Mouse (Mus musculus): ENCODE measurements around the gene Rnf223.
"Not testable (repeated sequence)": the region's sequence is repeated elsewhere in the genome, so short reads cannot be mapped to it uniquely, and the experiment has no call there.

The Rnf223 gene

DNA sequence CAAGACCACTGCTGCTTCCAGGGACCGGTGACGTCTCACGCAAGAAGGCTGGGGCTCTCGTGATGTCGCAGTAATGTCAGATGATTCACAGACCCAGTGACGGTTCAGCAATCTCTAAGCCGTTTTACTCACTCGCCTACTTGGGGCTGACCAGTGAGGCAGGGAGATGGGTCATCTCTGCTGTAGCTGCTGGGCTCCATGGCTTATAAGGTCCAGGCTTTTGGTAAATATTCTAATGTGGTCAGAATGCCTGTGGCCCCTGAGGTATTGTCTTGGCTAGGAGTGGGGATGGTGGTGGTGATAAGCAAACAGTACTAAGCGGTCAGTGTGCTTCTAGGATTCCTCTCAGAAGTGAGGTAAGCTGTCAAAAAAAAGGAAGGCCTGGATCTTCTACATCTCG lies 627 bp downstream of the Rnf223 start:
- no peak for DNase-seq (ENCODE audit: low spot score in 2 of 2)

DNA sequence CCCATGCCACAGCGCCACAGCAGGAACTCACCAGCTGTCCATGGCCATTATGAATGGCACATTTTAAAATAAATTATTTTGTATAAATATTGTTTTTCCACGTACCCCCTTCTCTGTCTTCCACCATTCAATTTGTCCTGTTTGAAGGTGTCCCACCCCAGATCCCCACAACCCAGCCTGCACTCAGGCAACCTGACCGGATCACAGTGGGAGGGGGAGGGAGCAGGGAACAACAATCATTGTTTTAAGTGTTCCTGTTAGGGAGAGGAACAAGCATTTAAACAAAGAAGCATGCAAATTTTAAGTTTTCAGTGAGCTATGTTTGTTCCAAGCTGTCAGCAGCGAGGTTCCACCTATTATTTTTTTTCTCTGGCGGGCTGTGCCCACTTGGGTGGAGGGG lies 3.0 kb downstream of the Rnf223 start:
- no peak for DNase-seq (ENCODE audit: low spot score in 2 of 2)

DNA sequence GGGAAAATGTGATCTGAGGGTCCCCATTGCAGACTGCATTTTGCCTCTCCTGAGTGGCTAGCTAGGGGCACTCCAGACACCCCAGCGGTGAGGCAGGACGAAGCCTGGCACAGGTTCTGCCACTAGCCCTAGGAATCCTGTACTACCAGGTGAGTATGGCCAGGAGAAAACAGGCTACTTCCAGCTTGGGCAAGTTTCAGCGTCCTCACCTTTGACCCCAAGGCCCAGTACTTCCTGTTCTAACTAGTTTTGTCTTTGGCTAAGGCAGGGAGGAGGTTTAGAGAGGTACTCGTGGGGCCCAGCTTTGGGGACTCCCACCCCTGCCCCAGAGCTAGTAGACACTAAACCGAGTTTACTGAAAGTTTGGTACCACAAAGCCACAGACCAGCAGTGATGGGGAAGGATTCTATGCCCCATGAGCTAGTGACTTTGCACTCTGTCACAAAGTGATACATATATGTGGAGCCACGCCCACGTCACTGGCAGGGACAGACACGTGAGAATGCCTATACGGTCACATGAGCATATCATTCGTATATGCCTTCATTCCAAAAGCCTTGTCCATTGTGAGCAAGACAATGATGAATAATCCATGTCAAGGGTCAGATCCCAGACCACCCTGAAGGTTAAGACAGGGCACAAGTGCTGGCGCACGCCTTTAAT lies 3.8 kb downstream of the Rnf223 start:
- no peak for DNase-seq (ENCODE audit: low spot score in 2 of 2)

DNA sequence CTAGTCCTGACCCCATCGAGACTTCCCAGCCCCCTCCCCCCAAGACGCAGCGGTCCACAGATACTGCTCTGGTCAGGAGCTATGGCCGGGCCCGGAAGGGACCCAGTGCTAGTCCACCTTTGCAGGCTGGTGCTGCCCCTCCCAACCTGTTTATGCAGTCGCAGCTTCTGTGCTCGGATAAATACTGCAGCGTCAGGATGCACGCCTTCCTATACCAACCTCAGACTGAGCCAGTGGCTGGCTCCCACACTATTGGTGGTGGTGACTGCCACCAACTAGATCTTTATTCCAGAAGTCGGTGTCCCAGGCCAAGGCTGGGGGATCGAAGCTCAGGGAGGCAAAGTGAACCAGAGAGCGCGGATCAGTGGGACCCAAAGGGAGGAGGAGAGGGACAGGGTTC lies 4.8 kb downstream of the Rnf223 start:
- DNase-seq (ENCODE audit: low spot score in 2 of 2) = no peak

DNA sequence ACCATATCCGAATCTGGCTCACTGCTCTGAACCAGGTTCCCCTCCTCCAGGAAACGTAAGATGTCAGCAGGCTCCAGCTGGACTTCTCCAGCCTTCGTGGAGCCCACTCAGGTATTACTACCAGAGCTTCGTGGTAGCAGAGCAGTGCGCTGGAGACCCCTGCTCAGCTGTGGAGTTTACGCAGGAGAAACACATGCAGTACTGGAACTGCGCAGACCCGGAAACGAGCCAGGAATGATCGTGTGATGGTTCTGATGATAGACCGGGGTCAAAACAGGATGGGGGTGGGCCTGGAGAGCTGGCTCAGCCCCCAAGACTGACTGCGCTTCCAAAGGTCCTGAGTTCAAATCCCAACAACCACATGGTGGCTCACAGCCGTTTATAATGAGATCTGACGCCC lies 5.5 kb downstream of the Rnf223 start:
- DNase-seq (ENCODE audit: low spot score in 2 of 2) = no peak

DNA sequence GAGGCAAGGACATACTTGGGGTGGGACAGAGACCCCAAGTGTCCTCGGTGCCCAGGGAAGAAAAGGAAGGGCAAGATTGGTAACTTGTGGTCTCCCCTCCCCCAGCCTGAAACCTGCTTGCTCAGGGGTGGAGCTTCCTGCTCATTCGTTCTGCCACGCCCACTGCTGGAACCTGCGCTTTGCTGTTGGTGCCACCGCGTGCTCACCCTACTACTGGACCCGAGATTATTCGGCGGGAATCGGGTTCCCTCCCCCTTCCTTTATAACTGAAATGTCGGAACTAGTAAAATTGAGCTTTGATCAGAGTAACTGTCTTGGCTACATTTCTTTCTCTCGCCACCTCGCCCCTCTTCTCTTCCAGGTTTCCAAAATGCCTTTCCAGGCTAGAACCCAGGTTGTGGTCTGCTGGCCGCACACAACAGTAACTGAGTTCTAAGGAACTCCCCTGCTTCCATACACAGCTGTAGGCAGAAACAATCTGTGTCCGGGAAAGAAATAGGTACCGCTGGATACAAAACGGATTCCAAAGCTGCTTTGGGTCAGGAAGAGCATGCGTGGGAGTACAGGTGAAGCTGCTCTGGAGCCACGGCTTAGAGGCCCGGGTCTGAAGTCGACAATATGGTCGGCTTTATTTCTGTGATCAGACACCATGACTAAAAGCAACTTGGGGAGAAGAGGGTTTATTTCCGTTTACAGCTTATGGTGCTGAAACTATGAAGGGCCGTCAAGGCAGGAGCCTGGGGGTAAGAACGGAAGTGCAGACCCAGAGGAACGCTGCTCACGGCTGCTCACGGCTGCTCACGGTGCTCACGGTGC lies 6.2 kb downstream of the Rnf223 start:
- DNase-seq (ENCODE audit: low spot score in 2 of 2) = no peak

DNA sequence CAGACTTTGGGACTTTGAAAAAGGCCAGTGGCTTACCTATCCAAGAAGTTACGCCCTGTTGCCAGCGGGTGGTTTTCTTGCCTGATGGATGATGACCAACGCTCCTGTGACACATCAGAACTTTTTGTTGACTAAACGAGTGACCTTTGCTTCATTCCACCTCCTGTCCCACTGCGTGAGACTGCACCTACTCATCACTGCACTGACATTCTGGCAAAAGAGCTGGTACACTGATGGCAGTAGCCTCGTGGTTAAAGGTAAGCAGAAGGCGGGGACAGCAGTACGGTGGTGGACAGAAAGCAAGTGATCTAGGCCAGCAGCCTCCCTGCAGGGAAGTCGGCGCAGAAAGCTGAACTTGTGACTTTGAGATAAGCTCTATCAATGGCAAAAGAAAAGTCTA lies 20.6 kb downstream of the Rnf223 start:
- not testable (repeated sequence) for DNase-seq (ENCODE audit: low spot score in 2 of 2)

DNA sequence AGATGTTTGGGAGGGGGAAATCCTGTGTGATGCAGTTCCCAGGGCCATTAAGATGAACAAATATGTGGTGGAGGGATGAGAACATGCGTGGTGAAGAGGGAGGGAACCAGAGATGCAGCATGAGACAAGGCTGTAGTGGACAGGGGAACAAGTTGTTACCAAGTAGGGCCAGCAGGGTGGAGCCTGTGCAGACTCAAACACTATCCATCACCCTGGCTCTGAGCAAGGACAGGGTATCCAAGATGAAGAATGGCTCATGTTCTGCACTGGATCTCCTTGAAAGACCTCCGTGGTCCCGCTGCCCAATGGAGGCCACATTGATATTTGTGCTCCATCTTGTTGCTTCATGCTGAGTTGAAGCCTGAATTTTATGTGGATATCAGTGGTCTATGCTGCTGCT lies 24.5 kb downstream of the Rnf223 start:
- no peak for DNase-seq (ENCODE audit: low spot score in 2 of 2)

DNA sequence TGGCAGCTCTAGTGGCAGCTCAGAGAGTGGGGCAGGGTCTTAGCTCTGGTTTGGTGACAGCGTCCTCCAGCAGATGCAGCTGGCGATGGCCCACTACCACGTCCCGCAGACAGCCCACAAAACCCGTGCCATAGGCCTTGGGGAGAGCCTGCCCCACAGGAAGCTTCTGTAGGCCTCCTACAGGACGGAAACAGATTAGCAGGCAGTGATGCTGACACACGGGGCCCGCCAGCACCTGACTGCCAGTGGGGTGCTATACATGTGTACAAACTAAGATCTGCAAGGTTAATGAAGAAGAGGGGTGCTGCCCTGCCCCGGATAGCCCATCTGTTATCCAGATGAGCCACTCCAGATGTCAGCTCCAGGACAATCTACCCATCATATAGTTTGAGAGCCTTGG lies 36.2 kb downstream of the Rnf223 start:
- no peak for DNase-seq (ENCODE audit: low spot score in 2 of 2)

DNA sequence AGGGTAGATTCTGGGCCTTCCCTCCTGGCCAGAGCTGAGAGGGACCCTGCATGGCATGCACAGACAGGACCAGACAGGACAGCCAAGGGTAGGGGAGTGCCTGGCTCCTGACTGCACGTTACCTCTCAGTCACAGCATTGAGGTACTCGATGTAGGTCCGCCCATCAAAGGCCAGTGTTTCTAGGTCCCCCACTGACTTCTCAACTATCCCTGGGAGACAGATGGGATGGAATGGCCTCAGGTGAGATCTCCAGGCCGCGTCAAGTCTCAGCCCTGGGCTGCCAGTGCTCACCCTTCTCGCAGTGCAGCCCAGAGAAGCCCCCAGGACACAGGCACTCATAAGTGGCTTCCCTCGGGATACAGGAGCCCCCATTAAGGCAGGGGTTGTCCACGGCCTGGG lies 38.3 kb downstream of the Rnf223 start:
- DNase-seq (ENCODE audit: low spot score in 2 of 2) = no peak

DNA sequence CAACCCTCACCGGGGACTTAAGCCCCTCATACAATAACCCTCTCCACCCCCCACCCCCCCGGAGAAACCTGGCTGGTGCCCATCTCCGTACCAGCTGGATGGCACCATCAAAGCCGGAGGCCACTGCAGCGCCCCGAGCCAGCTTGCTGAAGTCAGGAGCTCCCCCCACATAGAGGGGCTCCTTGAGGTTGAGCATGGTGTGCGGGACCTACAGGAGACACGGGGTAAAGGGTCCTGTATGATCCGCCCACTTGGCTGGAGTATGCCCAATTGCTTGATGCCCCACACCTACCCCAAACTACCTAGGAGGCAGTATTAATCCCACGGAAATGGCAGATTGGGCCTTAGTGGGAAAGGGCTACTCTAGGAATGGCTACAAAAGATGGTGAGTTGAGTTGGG lies 38.8 kb downstream of the Rnf223 start:
- no peak for DNase-seq (ENCODE audit: low spot score in 2 of 2)

DNA sequence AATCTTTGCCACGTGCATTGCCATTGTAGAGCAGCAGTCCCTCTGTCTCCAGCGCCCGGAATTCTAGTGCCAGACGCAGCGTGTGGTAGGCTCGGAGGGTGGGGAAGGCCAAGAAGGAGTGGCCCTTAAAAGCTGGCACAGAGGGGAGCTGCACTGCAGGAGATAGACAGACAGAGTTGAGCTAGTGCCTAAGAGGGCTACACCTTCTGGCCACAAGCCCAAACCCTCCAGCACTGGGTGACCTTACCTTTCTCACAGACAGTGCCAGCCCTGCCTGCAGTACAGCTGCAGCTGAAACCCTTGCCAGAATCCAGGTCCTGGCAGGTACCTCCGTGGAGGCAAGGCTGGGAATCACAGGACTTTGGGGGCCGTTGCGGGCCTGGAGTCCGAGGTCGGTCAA lies 41.5 kb downstream of the Rnf223 start:
- DNase-seq (ENCODE audit: low spot score in 2 of 2) = no peak

DNA sequence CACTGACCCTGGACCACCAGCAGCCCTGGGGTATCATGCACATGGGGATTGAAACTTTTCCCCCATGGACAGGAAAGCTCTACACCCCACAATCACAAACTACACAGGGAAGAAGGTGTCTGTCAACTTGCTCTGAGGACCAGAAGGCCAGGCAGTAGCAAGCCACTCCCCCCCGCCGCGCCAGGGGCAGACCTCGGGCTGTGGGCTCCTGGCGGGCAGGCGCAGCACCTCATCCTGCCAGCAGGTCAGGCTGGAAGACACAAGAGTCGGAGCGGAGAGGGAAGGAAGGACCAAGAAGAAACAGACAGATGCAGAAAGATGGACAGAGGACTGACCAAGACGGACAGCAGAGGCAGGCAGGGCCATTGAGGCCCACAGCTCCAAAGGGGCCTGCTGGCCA lies 47.3 kb downstream of the Rnf223 start:
- no peak for DNase-seq (ENCODE audit: low spot score in 2 of 2)

Data from spleen, postnatal 36 days (tissue).